Mouse (Mus musculus) frontal cortex, adult (tissue): ENCODE measurements at regions not wholly inside any gene's neighbourhood (a gene's known extent, or its start where the extent isn't known, plus 50 kb on each side); places are given as distances from the start of the nearest gene placed in this dataset.

ENCODE experiments used
- ATAC-seq: cut with Nextera tagmentation; 2 replicates; pipeline ENCODE4 v1.9.2; 2017; ENCODE audit warnings: mild to moderate bottlenecking, moderate library complexity, mixed read lengths; ENCODE audit not compliant: low TSS enrichment

- no peak for ATAC-seq
Measured at GRCm38 (mm10) chr3:105130228-105130627, 63.6 kb downstream of the 4930564D02Rik start.

GRCm38 (mm10) chr3:105131053-105131452 is 64.4 kb downstream of the 4930564D02Rik start:
- 0 out of 2 replicates have a peak, but pooled peaks have one; percentile 52 for ATAC-seq

- no peak for ATAC-seq
Measured at GRCm38 (mm10) chr3:105133011-105133410, 66.4 kb downstream of the 4930564D02Rik start.

GRCm38 (mm10) chr3:105141170-105141971 is 74.7 kb downstream of the 4930564D02Rik start:
- no peak for ATAC-seq

- no peak for ATAC-seq
Measured at GRCm38 (mm10) chr3:105142631-105143030, 76.0 kb downstream of the 4930564D02Rik start.

- peak; percentile 88 for ATAC-seq
Measured at GRCm38 (mm10) chr3:105151475-105152157, 85.0 kb downstream of the 4930564D02Rik start.

GRCm38 (mm10) chr3:105152158-105152541 is 85.5 kb downstream of the 4930564D02Rik start:
- no peak for ATAC-seq

- ATAC-seq, result peak; percentile 82
Measured at GRCm38 (mm10) chr3:105158376-105158775, 91.7 kb downstream of the 4930564D02Rik start.

- peak; percentile 85 for ATAC-seq
Measured at GRCm38 (mm10) chr3:105165355-105165754, 98.7 kb downstream of the 4930564D02Rik start.

- ATAC-seq, result no peak
Measured at GRCm38 (mm10) chr3:105169117-105169516, 102.5 kb downstream of the 4930564D02Rik start.

- no peak for ATAC-seq
Measured at GRCm38 (mm10) chr3:105171527-105171926, 104.9 kb downstream of the 4930564D02Rik start.

GRCm38 (mm10) chr3:105172054-105172453 is 105.4 kb downstream of the 4930564D02Rik start:
- ATAC-seq, result no peak

- ATAC-seq, result no peak
Measured at GRCm38 (mm10) chr3:105191303-105191702, 124.7 kb downstream of the 4930564D02Rik start.

GRCm38 (mm10) chr3:105191830-105192229 is 125.2 kb downstream of the 4930564D02Rik start:
- ATAC-seq, result peak; percentile 74

- no peak for ATAC-seq
Measured at GRCm38 (mm10) chr3:105200735-105201134, 134.1 kb downstream of the 4930564D02Rik start.

GRCm38 (mm10) chr3:105209164-105209563 is 142.5 kb downstream of the 4930564D02Rik start:
- no peak for ATAC-seq

- ATAC-seq, result peak; percentile 98
Measured at GRCm38 (mm10) chr3:105211023-105211422, 144.4 kb downstream of the 4930564D02Rik start.

- peak; percentile 41; the same call in 1 of the 2 replicates for ATAC-seq
Measured at GRCm38 (mm10) chr3:105211726-105212125, 145.1 kb downstream of the 4930564D02Rik start.

- ATAC-seq, result no peak
Measured at GRCm38 (mm10) chr3:105214867-105215266, 148.2 kb downstream of the 4930564D02Rik start.

GRCm38 (mm10) chr3:105215729-105216128 is 149.1 kb downstream of the 4930564D02Rik start:
- no peak for ATAC-seq

- ATAC-seq, result peak; percentile 83
Measured at GRCm38 (mm10) chr3:105219630-105220029, 153.0 kb downstream of the 4930564D02Rik start.

- no peak for ATAC-seq
Measured at GRCm38 (mm10) chr3:105220641-105221040, 154.0 kb downstream of the 4930564D02Rik start.

- peak; percentile 64; the same call in 1 of the 2 replicates for ATAC-seq
Measured at GRCm38 (mm10) chr3:105222925-105223324, 156.3 kb downstream of the 4930564D02Rik start.
